In genomic region chr16:79450871-79451270, GRCm38 (mm10) we compare ENCODE assay signal across 18 mouse cellular contexts.
DNase-seq lines count a peak whose midpoint lies in the region; ATAC-seq and TF ChIP-seq lines count a peak whose summit lies in the region.
"Had no signal": no experiment of that assay in that cellular context is flagged by ENCODE, and none has a peak within 500 bp of the region (broad histone marks: within the 10 kb centered on the region; RNA-seq: fewer than 3 reads in every experiment).

No protein-coding gene starts in this region.

- H3K4me1 ChIP-seq in midbrain, postnatal 0 days (ENCODE audit: insufficient read depth, low read length): no peaks in the 10 kb centered on the region
- no peaks in the 10 kb centered on the region for H3K4me1 ChIP-seq in midbrain, embryonic 16.5 days (ENCODE audit: control insufficient read depth, insufficient read depth, low read length)
- H3K4me1 ChIP-seq: embryonic facial prominence, embryonic 12.5 days; heart, embryonic 12.5 days; hindbrain, embryonic 10.5 days; hindbrain, embryonic 15.5 days had no signal

- no peaks in the 10 kb centered on the region for H3K36me3 ChIP-seq in midbrain, postnatal 0 days (ENCODE audit: insufficient read depth, low read length)
- no peaks in the 10 kb centered on the region for H3K36me3 ChIP-seq in midbrain, embryonic 16.5 days (ENCODE audit: control insufficient read depth, insufficient read depth, low read length)
- H3K36me3 ChIP-seq: embryonic facial prominence, embryonic 12.5 days; G1E; heart, embryonic 12.5 days; hindbrain, embryonic 10.5 days; hindbrain, embryonic 15.5 days had no signal

- TF ChIP-seq CTCF in midbrain, postnatal 0 days (IDR thresholded peaks at IDR 0.05): no peak

- H3K4me2 ChIP-seq in midbrain, postnatal 0 days (ENCODE audit: low read depth, low read length, poor library complexity, severe bottlenecking): no peak overlapping the region
- no peak overlapping the region for H3K4me2 ChIP-seq in midbrain, embryonic 16.5 days (ENCODE audit: low read length)
- H3K4me2 ChIP-seq: embryonic facial prominence, embryonic 12.5 days; heart, embryonic 12.5 days; hindbrain, embryonic 15.5 days had no signal

- no peak overlapping the region for H3K9ac ChIP-seq in midbrain, postnatal 0 days (replicated peaks; ENCODE audit: low read length, poor library complexity, severe bottlenecking)
- no peak overlapping the region for H3K9ac ChIP-seq in midbrain, embryonic 16.5 days (ENCODE audit: low read depth, low read length)
- H3K9ac ChIP-seq: embryonic facial prominence, embryonic 12.5 days; heart, embryonic 12.5 days; hindbrain, embryonic 15.5 days had no signal

- H3K27ac ChIP-seq in midbrain, postnatal 0 days (ENCODE audit: low read depth, low read length): no peak overlapping the region
- H3K27ac ChIP-seq in midbrain, embryonic 16.5 days (ENCODE audit: low read length): no peak overlapping the region
- H3K27ac ChIP-seq: embryonic facial prominence, embryonic 12.5 days; hindbrain, embryonic 10.5 days; hindbrain, embryonic 15.5 days had no signal

- no peaks in the 10 kb centered on the region for H3K9me3 ChIP-seq in midbrain, postnatal 0 days (ENCODE audit: low read length)
- H3K9me3 ChIP-seq in midbrain, embryonic 16.5 days (replicated peaks; ENCODE audit: control insufficient read depth, low read length, poor library complexity, severe bottlenecking): no peaks in the 10 kb centered on the region
- H3K9me3 ChIP-seq: embryonic facial prominence, embryonic 12.5 days; heart, embryonic 12.5 days; hindbrain, embryonic 10.5 days; hindbrain, embryonic 15.5 days had no signal

- no peaks in the 10 kb centered on the region for H3K27me3 ChIP-seq in midbrain, postnatal 0 days (ENCODE audit: insufficient read depth, low read length)
- no peaks in the 10 kb centered on the region for H3K27me3 ChIP-seq in midbrain, embryonic 16.5 days (ENCODE audit: control insufficient read depth, insufficient read depth, low read depth, low read length)
- H3K27me3 ChIP-seq: embryonic facial prominence, embryonic 12.5 days; heart, embryonic 12.5 days; hindbrain, embryonic 15.5 days had no signal

- WGBS in midbrain, postnatal 0 days: 76% methylated on average over 2 of the region's 2 CpGs
- 81% methylated on average over 2 of the region's 2 CpGs for WGBS in midbrain, embryonic 16.5 days

- no peak overlapping the region for H3K4me3 ChIP-seq in midbrain, postnatal 0 days (ENCODE audit: low read depth, low read length)
- no peak overlapping the region for H3K4me3 ChIP-seq in midbrain, embryonic 16.5 days (ENCODE audit: low read depth, low read length)
- H3K4me3 ChIP-seq: embryonic facial prominence, embryonic 12.5 days; heart, embryonic 12.5 days; hindbrain, embryonic 10.5 days; hindbrain, embryonic 15.5 days had no signal

- peak; percentile 46 for DNase-seq in cerebellum, adult 9-10 months
- no peak for DNase-seq in cerebellum, adult 8-10 months
- peak; percentile 46 for DNase-seq in midbrain, postnatal 0 days (ENCODE audit: low spot score)
- DNase-seq in cerebellum, postnatal 10 days: peak; percentile 81 to 82
- no peak for DNase-seq in right cerebral cortex, adult 2 months (ENCODE audit: low spot score in 2 of 2)
- DNase-seq in gastrocnemius, postnatal 10 days: no peak
- DNase-seq: adrenal gland, postnatal 10 days; gastrocnemius, postnatal 25 days; kidney, adult 8-10 months had no signal

- no peak for ATAC-seq in midbrain, postnatal 0 days (ENCODE audit: low FRiP score)
- ATAC-seq in midbrain, embryonic 16.5 days: no peak
- ATAC-seq: CD4-positive, CD25-positive, alpha-beta regulatory T cell, adult 4 months; inflammation-experienced regulatory T-cells, adult 6 months; intestine, postnatal 0 days had no signal

Comparison
In these comparisons a context has a peak if more than half of its experiments do, and no peak if none do; other contexts are left out.
1. DNase-seq: peak in cerebellum, adult 9-10 months (single experiment), midbrain, postnatal 0 days (single experiment) and cerebellum, postnatal 10 days (2 of 2); none in cerebellum, adult 8-10 months (single experiment), right cerebral cortex, adult 2 months (0 of 2) and gastrocnemius, postnatal 10 days (single experiment).